Mouse (Mus musculus): ENCODE measurements around the gene Nadsyn1. TPM values are rescaled to one million over a fixed set of nuclear protein-coding genes. Genes with fewer than 3 reads are reported as not detected.
A peak's percentile ranks its signal among the peaks of the same experiment; 100 is the strongest.

Nadsyn1 gene
- polyA plus RNA-seq, 1 experiment = 1.4 TPM

DNA sequence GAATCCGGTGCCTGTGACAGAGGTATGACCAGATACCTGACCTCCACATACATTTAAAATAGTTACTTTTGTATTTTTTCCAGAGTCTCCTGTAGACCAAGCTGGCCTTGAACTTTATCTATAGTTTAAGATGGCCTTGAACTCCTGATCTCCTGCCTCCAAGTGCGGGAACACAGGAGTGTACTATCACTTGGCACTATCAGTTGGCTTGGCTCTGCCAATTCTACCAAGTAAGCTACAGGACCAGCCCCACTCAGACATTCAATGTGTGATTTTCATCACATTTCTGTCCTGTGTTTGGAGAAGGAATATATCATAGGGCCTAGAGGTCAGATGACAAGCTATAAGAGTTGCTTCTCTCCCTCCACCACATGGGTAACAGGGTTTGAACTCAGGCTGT, 11.7 kb upstream of the Nadsyn1 start:
- Histone ChIP-seq H3K27me3 (replicated peaks) (no peaks in the 10 kb centered on the region), H3K4me3 (replicated peaks) (no peak overlapping the region), H3K4me1 (peaks cover 71% of the 10 kb centered on the region), H3K9me3 (no peaks in the 10 kb centered on the region), H3K36me3 (replicated peaks; ENCODE audit: low read length) (peaks cover 80% of the 10 kb centered on the region)
- no peak for TF ChIP-seq GATA1 (IDR thresholded peaks at IDR 0.05; ENCODE audit: borderline replicate concordance, low read length)
- no peak for TF ChIP-seq FLI1 (IDR thresholded peaks at IDR 0.05; ENCODE audit: low read length)

DNA sequence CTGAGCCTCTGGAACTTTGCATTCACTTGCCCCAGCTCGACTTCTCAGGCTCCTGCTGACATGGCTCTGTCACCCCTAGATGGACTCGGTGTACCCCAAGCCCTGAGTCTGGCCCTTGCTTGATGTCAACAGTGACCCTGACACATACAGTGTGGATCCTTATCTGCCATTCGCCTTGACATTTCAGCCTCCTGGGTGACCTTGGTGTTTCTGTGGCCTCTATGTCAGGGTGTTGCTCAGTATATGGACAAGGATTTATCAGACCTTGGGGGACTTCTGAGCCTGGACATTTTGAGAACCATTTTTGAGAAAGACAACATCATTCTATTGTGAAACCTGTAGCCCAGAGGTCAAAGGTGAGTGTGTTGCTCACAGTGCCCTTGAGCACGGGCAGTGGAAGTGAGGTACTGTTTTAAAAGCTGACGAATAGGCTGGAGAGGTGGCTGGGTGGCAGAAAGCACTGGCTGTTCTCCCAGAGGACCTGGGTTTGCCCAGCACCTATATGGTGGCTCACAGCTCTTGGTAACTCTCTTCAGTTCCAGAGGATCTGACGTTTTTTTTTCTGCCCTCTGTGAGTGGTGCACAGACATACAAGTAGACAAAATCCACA, 11.0 kb upstream of the Nadsyn1 start:
- H3K9me3 ChIP-seq = no peaks in the 10 kb centered on the region
- no peak overlapping the region for H3K4me3 ChIP-seq (replicated peaks)
- peaks cover 75% of the 10 kb centered on the region for H3K36me3 ChIP-seq (replicated peaks; ENCODE audit: low read length)
- no peak for TF ChIP-seq GATA1 (IDR thresholded peaks at IDR 0.05; ENCODE audit: borderline replicate concordance, low read length)
- no peak for TF ChIP-seq FLI1 (IDR thresholded peaks at IDR 0.05; ENCODE audit: low read length)
- H3K4me1 ChIP-seq = peaks cover 77% of the 10 kb centered on the region
- H3K27me3 ChIP-seq (replicated peaks) = no peaks in the 10 kb centered on the region

DNA sequence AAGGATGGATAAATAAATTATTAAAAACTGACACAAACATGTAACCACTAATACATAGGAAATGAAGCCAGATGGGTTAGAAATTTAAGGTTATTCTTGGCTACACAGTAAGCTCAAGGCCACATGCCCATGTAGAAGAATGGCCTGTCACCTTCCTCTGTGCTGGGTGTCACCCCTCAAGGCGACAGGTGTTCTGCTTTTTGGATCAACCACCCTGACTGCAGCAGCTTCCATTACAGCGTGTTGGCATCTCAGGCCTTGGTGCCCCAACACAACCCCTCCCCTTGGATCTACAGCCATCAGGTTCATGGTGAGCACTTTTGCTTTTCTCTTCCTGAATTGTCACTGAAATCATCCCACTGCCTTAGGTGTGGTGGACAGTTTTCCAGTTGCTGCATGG, 10.0 kb upstream of the Nadsyn1 start:
- Histone ChIP-seq H3K27me3 (replicated peaks) (no peaks in the 10 kb centered on the region), H3K4me3 (replicated peaks) (peak overlapping the region; percentile 21), H3K36me3 (replicated peaks; ENCODE audit: low read length) (peaks cover 64% of the 10 kb centered on the region), H3K4me1 (peaks cover 73% of the 10 kb centered on the region), H3K9me3 (no peaks in the 10 kb centered on the region)
- TF ChIP-seq GATA1 (IDR thresholded peaks at IDR 0.05; ENCODE audit: borderline replicate concordance, low read length) (no peak), FLI1 (IDR thresholded peaks at IDR 0.05; ENCODE audit: low read length) (no peak)

DNA sequence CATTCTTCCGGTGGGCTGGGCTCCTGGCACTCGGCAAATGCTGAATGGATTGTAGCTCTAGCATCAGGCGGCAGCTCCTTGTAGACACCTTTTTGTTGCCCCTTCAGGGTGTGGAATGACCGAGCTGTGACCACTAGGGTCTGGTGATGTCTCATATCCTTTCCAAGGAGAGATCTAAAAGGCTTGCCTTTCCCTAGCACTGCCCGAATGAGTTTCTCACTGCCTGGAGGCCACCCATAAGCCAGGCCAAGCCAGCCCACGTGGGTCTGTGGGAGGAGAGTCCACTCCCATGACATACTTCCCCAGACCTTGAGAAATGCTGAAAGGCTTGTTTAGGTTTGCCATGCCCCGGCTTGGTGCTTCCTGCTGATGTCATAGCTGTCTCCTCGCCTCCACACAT, 9.5 kb upstream of the Nadsyn1 start:
- Histone ChIP-seq H3K4me3 (replicated peaks) (peak overlapping the region; percentile 29), H3K36me3 (replicated peaks; ENCODE audit: low read length) (peaks cover 60% of the 10 kb centered on the region)
- TF ChIP-seq GATA1 (IDR thresholded peaks at IDR 0.05; ENCODE audit: borderline replicate concordance, low read length) (no peak), FLI1 (IDR thresholded peaks at IDR 0.05; ENCODE audit: low read length) (no peak)

DNA sequence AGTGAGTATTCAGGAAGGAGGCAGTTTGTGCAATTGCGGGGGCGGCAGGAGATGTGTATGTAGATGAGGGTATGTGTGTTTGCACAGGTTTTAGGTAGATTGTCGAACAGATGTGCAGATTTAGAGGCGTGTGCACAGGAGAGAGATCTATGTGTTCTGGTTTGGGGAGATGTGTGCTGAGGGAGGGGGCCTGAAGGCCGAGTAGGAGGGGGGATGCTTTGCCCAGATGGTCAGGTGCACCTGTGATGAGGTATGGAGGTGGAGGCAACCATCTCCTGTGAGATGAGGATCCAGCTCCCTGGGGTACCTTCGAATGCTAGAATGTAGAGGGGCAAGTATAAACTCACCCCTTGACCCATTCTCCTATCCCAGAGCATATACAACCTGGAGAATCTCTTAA, 7.8 kb upstream of the Nadsyn1 start:
- H3K9me3 ChIP-seq = no peaks in the 10 kb centered on the region
- H3K27me3 ChIP-seq (replicated peaks) = no peaks in the 10 kb centered on the region
- TF ChIP-seq FLI1 (IDR thresholded peaks at IDR 0.05; ENCODE audit: low read length) = no peak
- no peak for TF ChIP-seq GATA1 (IDR thresholded peaks at IDR 0.05; ENCODE audit: borderline replicate concordance, low read length)
- H3K4me1 ChIP-seq = peaks cover 77% of the 10 kb centered on the region
- H3K4me3 ChIP-seq (replicated peaks) = peak overlapping the region; percentile 96
- H3K36me3 ChIP-seq (replicated peaks; ENCODE audit: low read length) = peaks cover 42% of the 10 kb centered on the region

More for the DNA sequence above, 9.5 kb upstream of the Nadsyn1 start:
- H3K27me3 ChIP-seq (replicated peaks) = no peaks in the 10 kb centered on the region
- H3K9me3 ChIP-seq = no peaks in the 10 kb centered on the region
- H3K4me1 ChIP-seq = peaks cover 73% of the 10 kb centered on the region

DNA sequence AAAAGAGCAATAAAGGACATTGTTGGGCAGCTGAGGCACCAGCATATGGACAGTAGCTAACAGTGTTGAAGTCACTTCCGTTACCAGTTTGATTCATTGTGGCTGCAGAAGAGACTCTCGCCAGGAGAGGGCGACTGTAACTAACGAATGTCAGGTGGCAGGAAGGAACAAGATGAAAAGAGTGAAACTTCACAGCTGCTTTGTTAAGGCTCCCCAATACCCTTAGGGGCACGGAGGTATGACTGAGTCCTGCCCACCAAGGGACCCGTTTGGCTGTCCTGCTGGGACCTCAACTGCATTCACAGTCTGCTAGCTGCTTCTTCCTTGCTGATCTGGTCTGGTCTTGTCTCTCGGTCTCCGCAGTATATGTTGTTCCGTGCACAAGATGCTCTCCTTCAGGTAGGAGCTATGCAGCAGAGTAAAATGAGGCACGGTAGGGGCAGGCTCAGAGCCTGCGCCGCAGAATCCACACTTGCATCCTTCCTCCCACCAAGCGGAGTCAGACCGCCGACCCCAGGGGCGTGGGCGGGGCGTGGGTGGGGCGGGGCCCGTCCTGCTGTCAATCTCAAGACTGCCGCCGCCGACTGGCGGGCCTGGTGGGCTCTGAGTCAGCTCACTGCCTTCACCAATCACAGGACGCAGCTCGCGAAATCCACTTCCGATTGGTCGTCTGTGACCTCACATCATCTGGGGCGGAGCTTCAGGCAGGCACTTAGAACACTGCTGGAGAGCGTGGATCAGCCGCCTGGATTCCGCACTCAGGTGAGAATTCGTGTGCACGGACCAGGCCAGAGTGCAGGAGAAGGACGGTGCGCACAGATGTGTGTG, 7.1 kb upstream of the Nadsyn1 start:
- Histone ChIP-seq H3K4me3 (replicated peaks) (peak overlapping the region; percentile 96), H3K9me3 (no peaks in the 10 kb centered on the region), H3K4me1 (peaks cover 74% of the 10 kb centered on the region)

DNA sequence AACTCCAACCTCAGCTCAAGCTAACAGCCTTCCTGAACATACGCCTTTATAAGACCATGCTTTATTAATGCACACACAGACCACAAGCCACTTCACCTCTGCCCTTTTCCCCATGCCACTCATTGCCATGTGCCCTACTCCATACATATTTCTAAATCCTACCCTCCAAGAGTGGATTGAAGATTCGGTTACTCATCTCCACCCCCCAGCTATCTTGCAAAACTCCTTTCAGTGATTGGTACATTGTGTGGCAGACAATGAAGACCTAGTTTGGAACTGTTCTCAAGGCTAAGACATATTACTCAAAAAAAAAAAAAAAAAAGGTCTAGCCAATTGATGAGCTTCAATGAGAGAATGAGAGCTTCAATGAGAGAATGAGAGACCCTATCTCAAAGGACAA, 4.3 kb upstream of the Nadsyn1 start:
- H3K27me3 ChIP-seq (replicated peaks) = no peaks in the 10 kb centered on the region
- peaks cover 57% of the 10 kb centered on the region for H3K4me1 ChIP-seq
- no peak overlapping the region for H3K4me3 ChIP-seq (replicated peaks)
- peaks cover 8% of the 10 kb centered on the region for H3K36me3 ChIP-seq (replicated peaks; ENCODE audit: low read length)
- H3K9me3 ChIP-seq = no peaks in the 10 kb centered on the region
- no peak for TF ChIP-seq GATA1 (IDR thresholded peaks at IDR 0.05; ENCODE audit: borderline replicate concordance, low read length)
- TF ChIP-seq FLI1 (IDR thresholded peaks at IDR 0.05; ENCODE audit: low read length) = no peak

More for the DNA sequence above, 7.1 kb upstream of the Nadsyn1 start:
- TF ChIP-seq FLI1 (IDR thresholded peaks at IDR 0.05; ENCODE audit: low read length) (no peak), GATA1 (IDR thresholded peaks at IDR 0.05; ENCODE audit: borderline replicate concordance, low read length) (no peak)
- H3K36me3 ChIP-seq (replicated peaks; ENCODE audit: low read length) = peaks cover 35% of the 10 kb centered on the region
- H3K27me3 ChIP-seq (replicated peaks) = no peaks in the 10 kb centered on the region

DNA sequence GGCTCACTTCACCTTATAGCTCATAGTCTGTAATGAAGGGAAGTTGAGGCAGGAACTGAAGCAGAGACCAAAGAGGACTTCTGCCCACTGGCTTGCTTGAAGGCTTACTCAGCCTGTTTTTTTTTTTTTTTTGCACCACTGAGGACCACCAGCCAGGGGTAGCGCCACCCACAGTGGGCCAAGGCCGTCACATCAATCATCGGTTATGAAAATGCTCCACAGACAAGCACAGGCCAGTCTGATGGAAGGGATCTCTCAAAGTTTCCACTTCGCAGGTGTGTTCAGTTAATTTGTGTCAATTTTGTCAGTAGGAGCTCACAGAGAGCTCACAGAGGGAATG, 587 bp upstream of the Nadsyn1 start:
- H3K4me3 ChIP-seq (replicated peaks) = peak overlapping the region; percentile 97
- H3K9me3 ChIP-seq = no peaks in the 10 kb centered on the region
- H3K27me3 ChIP-seq (replicated peaks) = no peaks in the 10 kb centered on the region
- H3K4me1 ChIP-seq = peaks cover 44% of the 10 kb centered on the region
- H3K36me3 ChIP-seq (replicated peaks; ENCODE audit: low read length) = peaks cover 20% of the 10 kb centered on the region
- TF ChIP-seq GATA1 (IDR thresholded peaks at IDR 0.05; ENCODE audit: borderline replicate concordance, low read length) (no peak), FLI1 (IDR thresholded peaks at IDR 0.05; ENCODE audit: low read length) (no peak)

DNA sequence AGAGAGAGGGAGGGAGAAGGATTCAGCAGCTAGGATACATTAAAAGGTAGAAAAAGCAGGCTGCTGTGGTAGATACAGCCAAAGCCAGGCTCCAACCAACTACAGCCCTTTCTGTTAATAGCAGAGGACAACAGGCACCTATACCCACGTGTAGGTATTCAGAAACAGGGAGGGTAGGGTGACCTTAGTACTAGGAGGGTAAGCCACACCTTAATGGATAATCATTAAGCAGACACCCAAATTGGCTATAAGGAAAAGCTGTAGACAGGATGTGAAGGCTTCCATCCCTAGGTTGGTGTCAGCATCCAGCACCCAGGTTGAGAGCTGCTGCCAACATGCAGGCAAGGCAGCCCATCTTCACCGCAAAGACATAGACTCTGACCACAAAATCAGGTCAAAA, 1.4 kb downstream of the Nadsyn1 start:
- peaks cover 36% of the 10 kb centered on the region for H3K4me1 ChIP-seq
- TF ChIP-seq FLI1 (IDR thresholded peaks at IDR 0.05; ENCODE audit: low read length) (no peak), GATA1 (IDR thresholded peaks at IDR 0.05; ENCODE audit: borderline replicate concordance, low read length) (no peak)
- H3K4me3 ChIP-seq (replicated peaks) = peak overlapping the region; percentile 23
- H3K27me3 ChIP-seq (replicated peaks) = no peaks in the 10 kb centered on the region
- H3K9me3 ChIP-seq = no peaks in the 10 kb centered on the region
- peaks cover 33% of the 10 kb centered on the region for H3K36me3 ChIP-seq (replicated peaks; ENCODE audit: low read length)

DNA sequence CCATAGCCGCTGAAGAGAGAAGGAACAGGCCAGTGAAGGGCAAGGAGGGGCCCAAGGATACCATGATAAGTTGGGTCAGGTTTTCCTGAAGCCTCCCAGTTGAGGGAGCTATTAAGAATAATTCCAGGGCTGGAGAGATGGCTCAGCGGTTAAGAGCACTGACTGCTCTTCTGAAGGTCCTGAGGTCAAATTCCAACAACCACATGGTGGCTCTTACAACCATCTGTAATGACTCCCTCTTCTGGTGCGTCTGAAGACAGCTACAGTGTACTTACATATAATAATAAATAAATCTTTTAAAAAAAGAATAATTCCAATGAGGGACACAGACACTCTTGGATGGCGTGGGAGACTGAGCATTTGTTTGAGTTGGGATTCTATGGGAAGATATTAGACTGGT, 3.4 kb downstream of the Nadsyn1 start:
- TF ChIP-seq GATA1 (IDR thresholded peaks at IDR 0.05; ENCODE audit: borderline replicate concordance, low read length) (no peak), FLI1 (IDR thresholded peaks at IDR 0.05; ENCODE audit: low read length) (no peak)
- Histone ChIP-seq H3K4me3 (replicated peaks) (no peak overlapping the region), H3K9me3 (no peaks in the 10 kb centered on the region), H3K27me3 (replicated peaks) (no peaks in the 10 kb centered on the region), H3K4me1 (peaks cover 24% of the 10 kb centered on the region), H3K36me3 (replicated peaks; ENCODE audit: low read length) (peaks cover 53% of the 10 kb centered on the region)
